Mouse (Mus musculus): ENCODE measurements at regions not wholly inside any gene's neighbourhood (a gene's known extent, or its start where the extent isn't known, plus 50 kb on each side); places are given as distances from the start of the nearest gene placed in this dataset.

DNA sequence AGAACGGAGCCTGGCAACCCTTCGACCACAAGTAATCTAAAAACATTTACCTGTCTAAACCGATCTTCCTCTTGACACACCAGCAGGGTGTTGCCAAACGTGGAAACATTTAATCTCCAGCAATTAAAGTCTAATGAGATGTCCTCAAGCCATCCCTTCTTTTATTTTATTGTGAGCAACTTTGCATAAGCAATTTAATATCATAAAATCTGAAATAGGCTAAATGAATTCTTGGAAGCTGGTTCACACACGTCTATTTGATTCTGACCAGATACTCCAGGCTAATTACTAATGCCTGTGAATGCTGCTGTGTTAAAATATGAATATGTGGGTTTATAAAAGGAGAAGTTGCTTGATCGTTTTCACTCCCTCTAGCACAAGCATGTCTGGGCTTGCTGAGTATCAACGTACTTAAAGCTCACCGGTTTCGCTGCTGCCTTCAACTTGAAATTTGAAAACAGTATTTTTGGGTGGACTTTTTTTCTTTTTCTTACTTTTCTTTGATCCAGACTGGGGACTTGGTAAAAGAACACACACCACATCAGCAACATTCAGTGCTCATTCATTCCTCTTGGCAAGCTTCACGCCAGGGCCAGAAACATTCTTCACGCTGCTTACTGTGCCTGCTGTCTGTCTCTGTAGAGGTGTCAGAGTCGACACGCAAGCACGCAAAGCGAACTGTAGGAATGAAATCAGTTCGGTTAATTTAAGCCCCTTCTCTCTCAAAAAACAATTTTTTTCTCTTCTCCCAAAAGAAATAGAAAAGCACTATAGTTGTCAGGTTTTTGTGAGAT, 194.4 kb downstream of the Npr3 start:
- DNase-seq: no peak

DNA sequence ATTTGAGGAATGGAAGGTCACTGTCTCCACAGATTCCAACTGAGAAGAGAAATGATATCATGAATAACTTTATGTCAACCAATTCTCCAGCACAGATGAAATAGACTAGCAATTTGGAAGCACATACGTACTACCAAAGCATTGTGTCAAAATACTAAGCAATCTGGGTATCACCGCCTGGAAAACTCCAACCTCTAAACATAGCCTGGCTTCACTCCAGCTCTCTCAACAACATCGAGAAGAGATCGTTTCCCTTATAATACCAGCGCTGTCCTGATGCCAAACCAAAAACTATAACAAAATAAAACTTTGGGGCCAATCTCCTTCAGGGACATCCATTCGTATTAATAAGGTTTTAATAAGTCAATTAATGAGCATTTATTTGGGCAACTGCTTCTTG, 205.8 kb downstream of the Npr3 start:
- DNase-seq: no peak

GRCm38 (mm10) chr15:11699929-11700328, 207.2 kb downstream of the Npr3 start:
- no peak for DNase-seq

GRCm38 (mm10) chr15:11697060-11697459, 210.0 kb downstream of the Npr3 start:
- no peak for DNase-seq

GRCm38 (mm10) chr15:11693772-11694270, 213.3 kb downstream of the Npr3 start:
- DNase-seq: no peak

DNA sequence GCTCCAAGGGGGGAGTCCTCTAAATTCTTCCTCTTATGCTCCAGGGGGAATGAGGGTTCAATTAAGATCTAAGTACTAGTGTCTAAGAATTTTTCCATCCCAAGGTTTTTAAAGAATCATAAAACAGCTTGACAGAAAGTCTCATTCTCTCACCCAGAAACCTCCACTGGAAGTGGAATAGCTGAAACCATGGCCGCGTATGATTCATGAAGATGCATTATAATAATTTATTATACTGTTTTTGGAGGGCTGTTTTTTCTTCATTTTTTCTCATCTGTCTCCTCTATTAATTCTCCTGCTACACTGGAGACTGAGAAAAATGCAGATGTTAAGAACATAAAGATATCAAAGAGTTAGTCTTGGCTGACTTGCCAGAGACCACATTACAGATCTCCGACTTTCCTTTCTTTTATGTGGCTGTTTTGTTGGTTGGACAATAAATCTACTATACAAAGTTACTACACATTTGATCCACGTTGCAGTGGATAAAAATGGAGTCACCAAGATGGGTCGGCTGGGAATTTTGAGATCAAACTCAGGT, 242.2 kb downstream of the Npr3 start:
- no peak for DNase-seq

- no peak for DNase-seq
Measured at GRCm38 (mm10) chr15:11655168-11655567, 251.9 kb downstream of the Npr3 start.

GRCm38 (mm10) chr15:11646241-11646640, 246.8 kb upstream of the Tars start:
- DNase-seq: no peak

GRCm38 (mm10) chr15:11644779-11645178, 245.3 kb upstream of the Tars start:
- no peak for DNase-seq

GRCm38 (mm10) chr15:11630654-11631053, 231.2 kb upstream of the Tars start:
- DNase-seq: no peak

GRCm38 (mm10) chr15:11626433-11626832, 227.0 kb upstream of the Tars start:
- DNase-seq: no peak

GRCm38 (mm10) chr15:11612416-11612815, 213.0 kb upstream of the Tars start:
- no peak for DNase-seq

- DNase-seq: no peak
Measured at GRCm38 (mm10) chr15:11610043-11610670, 210.7 kb upstream of the Tars start.

GRCm38 (mm10) chr15:11607489-11607888, 208.0 kb upstream of the Tars start:
- no peak for DNase-seq

DNA sequence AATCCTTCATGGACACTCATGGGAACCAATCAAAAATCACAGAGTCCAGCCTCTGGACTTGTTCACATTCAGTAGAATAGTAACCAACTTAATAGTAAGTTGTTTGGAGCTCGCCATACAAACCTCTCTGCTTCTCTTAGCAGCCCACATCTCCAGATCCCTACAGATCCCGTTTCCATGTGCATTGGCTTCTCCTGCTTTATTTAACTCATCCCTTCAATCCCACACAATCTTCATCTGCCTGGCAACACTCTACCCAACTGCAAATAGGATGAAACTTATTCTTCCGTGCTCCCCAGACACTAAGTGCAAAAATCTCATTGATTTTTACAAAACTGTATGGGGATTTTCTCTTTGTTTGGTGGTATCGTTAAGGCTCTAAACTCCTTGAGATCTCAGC, 206.2 kb upstream of the Tars start:
- no peak for DNase-seq

DNA sequence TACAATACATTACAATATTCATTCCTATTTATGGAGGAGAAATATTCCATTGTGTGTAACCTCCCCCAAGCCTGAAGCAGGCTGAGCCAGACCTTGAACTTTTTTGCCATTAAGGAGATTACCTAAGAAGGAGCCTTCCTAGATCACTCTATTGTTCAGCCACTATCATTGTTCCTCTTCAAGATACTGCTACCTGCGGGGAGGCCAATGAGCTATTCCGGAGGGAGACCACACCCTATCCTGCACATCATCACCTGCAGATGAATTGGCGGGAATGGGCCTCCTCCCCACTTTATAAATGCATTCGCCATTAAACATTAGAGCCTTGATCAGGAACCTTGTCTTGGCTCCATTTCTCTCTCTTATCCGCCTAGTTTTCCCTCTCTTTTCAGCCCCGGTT, 197.6 kb upstream of the Tars start:
- no peak for DNase-seq

GRCm38 (mm10) chr15:11590542-11591116, 191.2 kb upstream of the Tars start:
- DNase-seq: peak in 1 of 2 experiments; percentile 29

DNA sequence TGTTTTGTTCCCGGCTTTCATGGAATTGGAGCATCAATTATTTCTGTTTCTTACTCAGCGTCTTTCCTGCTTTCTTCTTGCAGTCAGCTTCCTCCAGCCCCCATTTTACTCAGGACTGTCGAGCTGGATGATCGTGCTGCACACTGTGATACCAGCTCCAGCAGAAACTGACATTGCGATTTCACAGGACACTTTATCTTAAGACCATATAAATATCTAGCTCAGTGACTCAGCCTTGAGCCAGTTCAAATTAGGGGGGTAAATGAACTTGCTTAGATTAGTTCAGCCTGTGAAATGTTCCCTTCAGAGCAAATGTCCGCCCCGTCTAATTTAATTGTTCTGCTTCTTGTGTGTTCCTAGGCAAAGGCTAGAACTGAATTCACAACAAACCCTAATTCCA, 190.3 kb upstream of the Tars start:
- no peak for DNase-seq

DNA sequence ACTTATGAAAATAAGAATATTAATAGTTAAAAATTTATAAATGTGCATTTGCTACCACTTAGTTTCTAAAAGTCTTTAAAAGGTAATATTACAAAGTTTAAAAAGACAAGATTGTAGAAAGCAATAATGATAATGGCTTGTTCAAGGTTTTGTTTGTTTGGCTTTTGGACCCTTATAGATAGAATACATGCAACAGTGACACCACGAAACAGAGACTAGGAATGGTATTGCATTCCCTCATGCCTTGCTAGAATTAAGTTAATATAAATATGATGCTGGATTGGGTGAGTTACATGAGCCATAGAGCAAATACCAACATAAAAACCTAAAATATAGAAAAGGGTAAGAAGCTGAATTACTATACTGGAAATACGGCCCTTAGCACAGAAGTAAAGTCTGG, 186.9 kb upstream of the Tars start:
- no peak for DNase-seq

GRCm38 (mm10) chr15:11584155-11584554, 184.7 kb upstream of the Tars start:
- no peak for DNase-seq

DNA sequence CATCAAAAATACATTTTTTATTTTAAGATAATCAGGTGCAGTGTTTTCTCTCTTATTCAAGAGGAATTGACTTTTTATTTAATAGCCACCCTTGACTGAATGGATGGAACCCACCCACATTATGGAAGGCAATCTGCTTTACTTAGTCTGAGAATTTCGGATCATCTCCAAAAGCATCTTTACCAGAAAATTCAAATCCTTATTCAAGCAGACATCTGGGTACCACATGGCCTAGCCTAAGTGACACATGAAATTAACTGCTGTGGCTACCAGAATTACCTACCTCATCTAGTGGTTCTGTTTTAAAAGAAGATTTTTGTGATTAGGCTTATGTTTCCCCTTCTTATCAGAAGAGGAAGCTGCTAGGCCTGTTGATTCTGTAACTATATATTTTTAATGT, 178.9 kb upstream of the Tars start:
- no peak for DNase-seq

GRCm38 (mm10) chr15:11574359-11574758, 174.9 kb upstream of the Tars start:
- DNase-seq: peak; percentile 52 to 76

GRCm38 (mm10) chr15:11573496-11573895, 174.0 kb upstream of the Tars start:
- DNase-seq: peak; percentile 57 to 69

Data from adrenal gland, postnatal 36 days (tissue).